Mouse (Mus musculus) right cerebral cortex, postnatal 4 days (tissue): Measurements from ENCODE around the gene Zc3h18.
A peak's percentile ranks its signal among the peaks of the same experiment; 100 is the strongest.

Experiments used
- DNase-seq: peaks from one replicate; pipeline ENCODE4 v3.0.0-alpha.2; 2022

The Zc3h18 gene

GRCm38 (mm10) chr8:122376365-122377231 lies at the start of gene Zc3h18:
Zc3h18 (plus strand) TSS chr8:122376609.
- peak; percentile 99 for DNase-seq

GRCm38 (mm10) chr8:122329072-122329471 lies 47.3 kb upstream of the Zc3h18 start:
- no peak for DNase-seq

- no peak for DNase-seq
Observed at GRCm38 (mm10) chr8:122329553-122330239, 46.7 kb upstream of the Zc3h18 start.

- DNase-seq = no peak
Observed at GRCm38 (mm10) chr8:122330446-122331133, 45.8 kb upstream of the Zc3h18 start.

- DNase-seq = no peak
Observed at GRCm38 (mm10) chr8:122331134-122331523, 45.3 kb upstream of the Zc3h18 start.

- DNase-seq = peak; percentile 83
Observed at GRCm38 (mm10) chr8:122332753-122333506, 43.5 kb upstream of the Zc3h18 start.

GRCm38 (mm10) chr8:122333531-122333930 lies 42.9 kb upstream of the Zc3h18 start:
- DNase-seq = no peak

GRCm38 (mm10) chr8:122334791-122335490 lies 41.5 kb upstream of the Zc3h18 start:
- no peak for DNase-seq

GRCm38 (mm10) chr8:122335638-122336250 lies 40.7 kb upstream of the Zc3h18 start:
- DNase-seq = peak; percentile 33

GRCm38 (mm10) chr8:122336251-122336910 lies 40.0 kb upstream of the Zc3h18 start:
- peak; percentile 68 for DNase-seq

- DNase-seq = no peak
Observed at GRCm38 (mm10) chr8:122338852-122339251, 37.6 kb upstream of the Zc3h18 start.

- no peak for DNase-seq
Observed at GRCm38 (mm10) chr8:122340761-122341160, 35.6 kb upstream of the Zc3h18 start.

GRCm38 (mm10) chr8:122341790-122342189 lies 34.6 kb upstream of the Zc3h18 start:
- DNase-seq = no peak

GRCm38 (mm10) chr8:122342362-122342761 lies 34.0 kb upstream of the Zc3h18 start:
- DNase-seq = no peak

- DNase-seq = no peak
Observed at GRCm38 (mm10) chr8:122342806-122343209, 33.6 kb upstream of the Zc3h18 start.

- DNase-seq = no peak
Observed at GRCm38 (mm10) chr8:122343341-122343740, 33.1 kb upstream of the Zc3h18 start.

- no peak for DNase-seq
Observed at GRCm38 (mm10) chr8:122343758-122344157, 32.7 kb upstream of the Zc3h18 start.

GRCm38 (mm10) chr8:122344219-122344618 lies 32.2 kb upstream of the Zc3h18 start:
- DNase-seq = no peak

- DNase-seq = no peak
Observed at GRCm38 (mm10) chr8:122345181-122346095, 31.0 kb upstream of the Zc3h18 start.
